Mouse (Mus musculus) heart, adult 2 months (tissue): ENCODE data around the gene Cebpz. TPM values are rescaled to one million over a fixed set of nuclear protein-coding genes. Genes with fewer than 3 reads are reported as not detected.

Experiments used
- DNase-seq, 2 experiments: peaks; one replicate each; pipeline ENCODE4 v3.0.0; 2021
- H3K27ac ChIP-seq: fragments of 200-600 bp; 2 replicates; pipeline ENCODE4 v1.8.1; 2022
- H3K27me3 ChIP-seq: fragments of 200-500 bp; 2 replicates; pipeline ENCODE4 v1.6.1; 2012; ENCODE audit warnings: mild to moderate bottlenecking, low read length, inconsistent platforms, mixed read lengths; ENCODE audit not compliant: control insufficient read depth, insufficient read depth
- H3K36me3 ChIP-seq: fragments of 200-500 bp; 2 replicates; pipeline ENCODE4 v1.6.1; 2012; ENCODE audit warnings: low read length, inconsistent platforms; ENCODE audit not compliant: control insufficient read depth, insufficient read depth
- H3K4me1 ChIP-seq: fragments of 200-500 bp; 2 replicates; pipeline ENCODE4 v1.6.1; 2011; ENCODE audit warnings: low read length; ENCODE audit not compliant: control insufficient read depth, insufficient read depth
- H3K4me3 ChIP-seq: fragments of 200-600 bp; 2 replicates; pipeline ENCODE4 v1.8.1; 2022
- H3K79me2 ChIP-seq: fragments of 200-500 bp; replicated peaks from 2 replicates; pipeline ENCODE4 v1.6.1; 2012; ENCODE audit warnings: mild to moderate bottlenecking, inconsistent platforms, low read length, moderate library complexity, mixed read lengths; ENCODE audit not compliant: control insufficient read depth, insufficient read depth
- H3K9ac ChIP-seq: fragments of 200-500 bp; 2 replicates; pipeline ENCODE4 v1.6.1; 2012; ENCODE audit warnings: low read depth, mild to moderate bottlenecking, control low read depth, inconsistent platforms, low read length, mixed read lengths
- CTCF ChIP-seq: fragments of 200-600 bp; IDR thresholded peaks from 2 replicates; pipeline ENCODE4 v1.8.1; 2022; ENCODE audit warnings: antibody characterized with exemption, mild to moderate bottlenecking, moderate library complexity
- EP300 ChIP-seq: fragments of 200-500 bp; IDR thresholded peaks from 2 replicates; pipeline ENCODE4 v1.6.1; 2011; ENCODE audit warnings: low read depth, low read length, control low read depth; ENCODE audit not compliant: insufficient read depth
- POLR2A ChIP-seq: fragments of 200-500 bp; IDR thresholded peaks from 2 replicates; pipeline ENCODE4 v1.6.1; 2011; ENCODE audit warnings: mild to moderate bottlenecking, low read depth, low read length, control low read depth; ENCODE audit not compliant: insufficient read depth
- WGBS: fragments of 180-500 bp; shearing (Covaris S2); methylation state at CpG from one replicate; pipeline ENCODE4 v1.1.7; 2018; 5-methylcytosine and 5-hydroxymethylcytosine counted together
- intact Hi-C: fragments of 180-260 bp; cut with DNase I; formaldehyde crosslinking; loops from one replicate; pipeline ENCODE4 v1.15.1; 2025
- polyA plus RNA-seq: library from polyadenylated mRNA; depleted of rRNA; stranded (reverse); fragments of >200 nt; gene quantifications from 2 replicates; pipeline ENCODE4 v1.2.3, GENCODE M21; 2012
- total RNA-seq, 2 experiments: library from RNA; stranded (reverse); gene quantifications; 2 replicates each; pipeline ENCODE4 v1.2.3; 2021

Cebpz gene
- total and polyA plus RNA-seq, 3 experiments = 3.1 to 21.4 (median 20.1) TPM

DNA sequence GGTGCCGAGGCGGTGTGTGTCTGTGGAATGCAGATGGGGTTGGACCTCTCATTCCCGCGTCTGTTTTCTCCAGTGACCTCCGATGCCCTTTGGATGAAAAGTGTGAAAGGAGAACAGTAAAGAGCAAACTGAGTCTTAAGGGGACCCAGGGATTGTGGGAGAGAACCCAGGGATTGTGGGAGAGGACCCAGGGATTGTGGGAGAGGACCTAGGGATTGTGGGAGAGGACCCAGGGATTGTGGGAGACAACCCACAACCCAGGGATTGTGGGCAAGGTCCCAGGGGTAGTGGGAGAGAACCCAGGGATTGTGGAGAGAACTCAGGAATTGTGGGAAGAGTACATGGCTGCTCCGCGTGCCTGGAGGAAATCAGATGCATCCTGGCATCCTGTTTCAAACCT lies 41.9 kb downstream of the Cebpz start:
- no peaks in the 10 kb centered on the region for H3K36me3 ChIP-seq
- no peak for TF ChIP-seq EP300
- no peak for TF ChIP-seq POLR2A
- no peak for TF ChIP-seq CTCF
- WGBS = 67% methylated on average over 7 of the region's 7 CpGs

DNA sequence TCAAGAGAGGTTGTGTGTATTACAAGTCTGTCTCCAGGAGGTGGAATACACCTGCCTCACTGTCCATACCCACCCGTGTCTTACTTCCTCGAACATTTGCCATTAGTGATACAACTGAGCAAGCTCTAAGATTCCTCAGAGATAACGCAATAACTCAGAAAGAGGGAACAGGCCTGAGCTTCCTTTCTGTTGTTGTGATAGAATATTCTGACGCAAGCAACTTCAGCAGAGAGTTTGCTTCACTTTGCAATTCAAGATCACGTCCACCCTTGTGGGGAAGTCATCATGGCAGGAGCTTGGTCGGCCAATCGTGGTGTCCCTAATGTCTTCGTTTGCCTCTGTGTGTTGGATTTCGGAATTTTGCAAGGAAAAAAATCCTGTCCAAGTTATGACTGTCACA lies 45.8 kb downstream of the Cebpz start:
- H3K4me3 ChIP-seq = no peak overlapping the region
- H3K27ac ChIP-seq = no peak overlapping the region
- intact Hi-C loops = no loop called here
- H3K9ac ChIP-seq = no peak overlapping the region
- no peaks in the 10 kb centered on the region for H3K4me1 ChIP-seq
- no peaks in the 10 kb centered on the region for H3K36me3 ChIP-seq
- DNase-seq = no peak
- TF ChIP-seq EP300 (no peak), POLR2A (no peak), CTCF (no peak)
- no peaks in the 10 kb centered on the region for H3K79me2 ChIP-seq
- 70% methylated on average over 9 of the region's 9 CpGs for WGBS
- H3K27me3 ChIP-seq = no peaks in the 10 kb centered on the region

More for the DNA sequence above, 41.9 kb downstream of the Cebpz start:
- no peaks in the 10 kb centered on the region for H3K79me2 ChIP-seq
- no peaks in the 10 kb centered on the region for H3K4me1 ChIP-seq
- no peak overlapping the region for H3K27ac ChIP-seq
- no peak overlapping the region for H3K9ac ChIP-seq
- DNase-seq = no peak
- no peaks in the 10 kb centered on the region for H3K27me3 ChIP-seq
- intact Hi-C loops = no loop called here
- H3K4me3 ChIP-seq = no peak overlapping the region

DNA sequence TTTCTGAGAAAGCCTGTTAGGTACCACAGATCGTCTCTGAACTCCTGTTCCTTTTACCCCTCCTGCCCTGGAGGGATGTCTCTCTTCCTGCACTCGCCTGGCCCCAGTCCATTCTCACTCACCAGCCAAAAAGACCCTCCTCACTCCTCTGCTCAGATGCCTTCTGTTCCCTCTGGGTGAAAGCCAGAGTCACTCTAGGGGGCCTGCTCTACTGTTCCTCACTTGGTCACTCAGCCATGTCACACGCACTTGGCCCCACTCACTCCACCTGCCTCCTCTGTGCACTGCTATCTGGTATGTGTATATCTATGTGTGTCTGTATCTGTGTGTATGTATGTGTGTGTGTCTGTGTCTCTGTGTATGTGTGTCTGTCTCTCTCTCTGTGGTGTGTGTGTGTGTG lies 47.7 kb downstream of the Cebpz start:
- no peak for DNase-seq
- H3K4me3 ChIP-seq = no peak overlapping the region
- no peaks in the 10 kb centered on the region for H3K79me2 ChIP-seq
- H3K27ac ChIP-seq = no peak overlapping the region
- TF ChIP-seq CTCF (no peak), EP300 (no peak), POLR2A (no peak)
- no peaks in the 10 kb centered on the region for H3K36me3 ChIP-seq
- no peaks in the 10 kb centered on the region for H3K4me1 ChIP-seq
- no peaks in the 10 kb centered on the region for H3K27me3 ChIP-seq
- WGBS = 56% methylated on average over 3 of the region's 3 CpGs
- intact Hi-C loops = no loop called here
- no peak overlapping the region for H3K9ac ChIP-seq

DNA sequence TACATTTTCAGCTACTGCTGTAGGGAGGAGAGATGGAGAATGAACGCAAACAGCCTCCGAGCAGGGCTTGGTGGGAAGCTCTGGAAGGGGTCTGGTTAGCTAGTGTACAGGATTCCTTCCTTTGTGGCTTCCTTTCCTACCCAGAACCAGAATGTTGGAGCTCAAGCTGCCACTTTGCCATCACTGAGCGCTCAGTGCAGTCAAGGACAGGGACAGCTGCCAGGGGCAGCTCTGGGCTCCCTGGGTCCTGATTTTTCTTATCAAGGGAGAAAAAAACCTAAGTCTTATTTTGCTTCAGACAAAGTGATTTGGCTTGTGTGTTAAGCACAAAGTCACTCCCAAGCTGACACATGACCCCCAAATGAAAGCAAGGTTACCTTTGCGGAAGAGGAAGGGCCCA lies 48.3 kb downstream of the Cebpz start:
- no peak for DNase-seq
- no peaks in the 10 kb centered on the region for H3K4me1 ChIP-seq
- H3K9ac ChIP-seq = no peak overlapping the region
- 80% methylated on average over 4 of the region's 4 CpGs for WGBS
- TF ChIP-seq POLR2A (no peak), EP300 (no peak), CTCF (no peak)
- intact Hi-C loops = no loop called here
- H3K36me3 ChIP-seq = no peaks in the 10 kb centered on the region
- H3K79me2 ChIP-seq = no peaks in the 10 kb centered on the region
- H3K27me3 ChIP-seq = no peaks in the 10 kb centered on the region
- no peak overlapping the region for H3K27ac ChIP-seq
- H3K4me3 ChIP-seq = no peak overlapping the region

DNA sequence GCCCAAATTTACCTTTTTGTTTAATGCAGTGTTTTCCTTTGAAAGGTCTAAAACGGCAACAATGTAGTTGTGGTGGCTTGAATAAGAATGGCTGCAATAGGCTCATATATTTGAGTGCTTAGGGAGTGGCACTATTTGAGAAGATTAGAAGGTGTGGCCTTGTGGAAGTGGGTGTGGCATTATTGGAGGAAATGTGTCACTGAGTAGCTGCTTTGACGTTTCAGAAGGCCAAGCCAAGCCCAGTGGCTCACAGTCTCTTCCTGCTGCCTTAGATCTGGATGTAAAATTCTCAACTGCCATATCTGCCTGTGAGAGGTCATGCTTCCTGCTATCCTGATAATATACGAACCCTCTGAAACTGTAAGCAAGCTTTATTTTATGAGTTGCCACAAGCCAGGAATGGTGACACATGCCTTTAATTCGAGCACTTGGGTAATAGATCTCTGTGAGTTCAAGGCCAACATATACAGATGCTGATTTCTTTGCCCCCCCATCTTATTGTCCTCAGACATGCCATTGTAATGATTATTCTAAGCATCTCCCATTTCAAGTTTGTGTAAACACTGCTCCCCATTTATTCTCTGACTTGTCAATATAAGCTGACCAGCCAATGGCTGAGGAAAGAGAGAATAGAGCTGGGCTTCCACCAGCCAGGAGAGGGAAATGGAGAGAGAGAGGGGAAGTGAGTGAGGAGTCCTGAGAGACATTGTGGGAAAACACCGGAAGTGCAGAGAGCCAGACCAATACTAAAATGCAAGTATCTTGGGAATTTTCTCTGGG lies 51.4 kb downstream of the Cebpz start:
- Histone ChIP-seq H3K36me3 (no peaks in the 10 kb centered on the region), H3K27ac (no peak overlapping the region), H3K4me1 (peaks cover 1% of the 10 kb centered on the region), H3K4me3 (no peak overlapping the region), H3K27me3 (no peaks in the 10 kb centered on the region), H3K79me2 (no peaks in the 10 kb centered on the region), H3K9ac (no peak overlapping the region)
- no peak for TF ChIP-seq POLR2A
- TF ChIP-seq EP300 = no peak
- no peak for TF ChIP-seq CTCF
- 72% methylated on average over 5 of the region's 5 CpGs for WGBS
- intact Hi-C loops = no loop called here
- DNase-seq = no peak

DNA sequence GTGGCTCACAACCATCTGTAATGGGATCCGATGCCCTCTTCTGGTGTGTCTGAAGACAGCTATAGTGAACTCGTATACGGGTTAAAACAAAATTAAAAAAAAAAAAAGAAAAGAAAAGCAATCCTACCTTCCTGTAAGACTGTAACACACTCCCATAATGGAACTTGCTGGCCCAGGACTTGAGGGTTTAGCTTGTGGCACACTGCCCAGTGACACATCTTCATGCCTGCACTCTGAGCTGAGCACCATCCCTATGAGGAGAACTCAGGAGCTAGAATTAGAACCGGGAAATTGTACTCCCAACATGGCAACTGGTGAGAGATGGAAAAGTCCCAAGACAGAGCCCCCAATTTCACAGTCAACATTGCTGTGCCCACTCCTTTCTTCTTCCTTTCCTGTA lies 53.6 kb downstream of the Cebpz start:
- no peaks in the 10 kb centered on the region for H3K27me3 ChIP-seq
- TF ChIP-seq POLR2A (no peak), CTCF (no peak), EP300 (no peak)
- no peak overlapping the region for H3K4me3 ChIP-seq
- no peak overlapping the region for H3K27ac ChIP-seq
- 0 out of 2 replicates have a peak, but pooled peaks cover 2% of the 10 kb centered on the region for H3K36me3 ChIP-seq
- no peak for DNase-seq
- intact Hi-C loops = no loop called here
- no peaks in the 10 kb centered on the region for H3K79me2 ChIP-seq
- no peak overlapping the region for H3K9ac ChIP-seq
- H3K4me1 ChIP-seq = peaks cover 1% of the 10 kb centered on the region
- WGBS = 88% methylated on average over 4 of the region's 4 CpGs
